Mouse (Mus musculus) liver, adult 2 months (tissue): ENCODE data around the gene Btc. TPM values are rescaled to one million over a fixed set of nuclear protein-coding genes. Genes with fewer than 3 reads are reported as not detected.
A peak's percentile ranks its signal among the peaks of the same experiment; 100 is the strongest.

ENCODE experiments used
- DNase-seq: peaks from one replicate; pipeline ENCODE4 v3.0.0-alpha.2; 2011; ENCODE audit warnings: low read depth, low spot score; ENCODE audit errors: extremely low read depth
- H3K27ac ChIP-seq: fragments of 200-500 bp; replicated peaks from 2 replicates; pipeline ENCODE4 v1.5.1; 2012; ENCODE audit warnings: low read depth, mild to moderate bottlenecking, control low read depth, inconsistent platforms, low read length; ENCODE audit not compliant: insufficient read depth
- H3K27me3 ChIP-seq: fragments of 200-500 bp; 2 replicates; pipeline ENCODE4 v1.6.1; 2012; ENCODE audit warnings: mild to moderate bottlenecking, moderate library complexity, low read length, inconsistent platforms; ENCODE audit not compliant: control insufficient read depth, insufficient read depth
- H3K36me3 ChIP-seq: fragments of 200-500 bp; 2 replicates; pipeline ENCODE4 v1.6.1; 2012; ENCODE audit warnings: low read length, inconsistent platforms; ENCODE audit not compliant: control insufficient read depth, insufficient read depth
- H3K4me1 ChIP-seq: fragments of 200-500 bp; 2 replicates; pipeline ENCODE4 v1.6.1; 2011; ENCODE audit warnings: low read length; ENCODE audit not compliant: control insufficient read depth, insufficient read depth
- H3K4me3 ChIP-seq: fragments of 200-500 bp; 2 replicates; pipeline ENCODE4 v1.5.1; 2011; ENCODE audit warnings: low read depth, mild to moderate bottlenecking, control low read depth, low read length, moderate library complexity; ENCODE audit not compliant: insufficient read depth
- H3K79me2 ChIP-seq: fragments of 200-500 bp; 2 replicates; pipeline ENCODE4 v1.6.1; 2012; ENCODE audit warnings: inconsistent platforms, mild to moderate bottlenecking, low read length, moderate library complexity; ENCODE audit not compliant: control insufficient read depth, insufficient read depth
- H3K9ac ChIP-seq: fragments of 200-500 bp; 2 replicates; pipeline ENCODE4 v1.6.1; 2012; ENCODE audit warnings: low read depth, mild to moderate bottlenecking, control low read depth, inconsistent platforms, low read length
- CTCF ChIP-seq: fragments of 200-500 bp; IDR thresholded peaks from 2 replicates; pipeline ENCODE4 v1.5.1; 2011; ENCODE audit warnings: low read depth, low read length, control low read depth
- POLR2A ChIP-seq: fragments of 200-500 bp; IDR thresholded peaks from 2 replicates; pipeline ENCODE4 v1.6.1; 2011; ENCODE audit warnings: low read length, control low read depth; ENCODE audit not compliant: insufficient read depth; ENCODE audit errors: extremely low read depth
- WGBS: fragments of 180-500 bp; shearing (Covaris S2); methylation state at CpG from one replicate; pipeline ENCODE4 v1.1.7; 2018; 5-methylcytosine and 5-hydroxymethylcytosine counted together
- polyA plus RNA-seq: library from polyadenylated mRNA; depleted of rRNA; stranded (reverse); fragments of >200 nt; gene quantifications from 2 replicates; pipeline ENCODE4 v1.2.3, GENCODE M21; 2012
- total RNA-seq: library from RNA; depleted of rRNA; stranded (reverse); fragments of >200 nt; gene quantifications from 2 replicates; pipeline ENCODE4 v1.2.3, GENCODE M21; 2014

Btc gene
- total and polyA plus RNA-seq, 2 experiments: 0.49 to 2.7 TPM

DNA sequence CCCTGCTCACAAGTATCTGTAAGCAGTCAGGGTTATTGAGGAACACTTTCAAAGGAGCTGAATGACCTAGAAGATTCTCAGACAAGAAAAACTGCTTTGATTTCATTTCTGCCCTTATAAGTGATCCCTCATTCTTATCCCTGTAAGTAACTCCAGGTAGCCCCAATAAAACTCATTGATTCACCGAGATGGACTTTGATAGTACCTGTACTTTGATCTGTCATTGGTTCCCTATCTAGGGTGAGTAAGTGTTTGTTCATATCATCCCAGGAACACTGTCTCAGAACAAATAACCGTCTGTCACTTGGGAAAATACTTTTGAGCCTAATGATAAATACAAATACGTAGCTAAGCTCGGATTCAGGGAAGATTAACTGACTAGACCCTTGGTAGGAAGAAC, 68.6 kb downstream of the Btc start:
- peak; percentile 91 for DNase-seq
- H3K4me3 ChIP-seq: no peak overlapping the region
- WGBS: 24% methylated on average over 4 of the region's 4 CpGs

DNA sequence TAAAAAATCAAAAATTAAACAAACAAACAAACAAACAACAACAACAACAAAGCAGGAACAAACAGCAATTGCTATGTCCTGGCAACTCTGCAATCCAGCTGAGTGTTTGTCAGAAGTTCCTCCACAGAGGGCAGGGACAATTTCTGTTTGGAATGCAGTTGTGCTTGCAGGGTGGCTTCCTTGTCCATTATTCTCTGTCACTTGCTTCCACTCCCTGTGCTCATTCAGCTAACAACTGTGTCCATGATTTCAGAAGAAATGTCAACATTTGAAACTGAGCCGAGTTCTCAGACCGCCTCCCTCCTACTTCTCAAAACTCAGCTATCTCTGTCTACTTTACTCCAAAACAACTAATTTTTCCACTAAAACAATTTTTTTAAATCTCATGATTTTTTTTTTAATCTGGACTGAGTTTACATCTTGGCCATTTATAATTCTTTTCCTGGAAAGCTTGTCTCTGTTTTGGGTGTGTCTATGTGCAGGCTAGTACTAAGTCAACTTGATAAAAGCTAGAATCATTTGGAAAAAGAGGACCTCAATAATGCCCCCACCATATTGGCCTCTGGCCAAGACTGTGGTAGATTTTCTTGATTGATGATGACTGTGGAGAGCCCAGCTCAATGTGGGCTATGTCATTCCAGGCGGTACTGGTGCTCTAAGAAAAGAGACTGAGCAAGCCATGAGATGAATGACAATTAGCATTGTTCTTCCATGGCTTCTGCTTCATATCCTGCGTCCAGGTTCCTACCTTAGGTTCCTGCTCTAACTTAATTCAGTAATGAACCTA, 70.5 kb downstream of the Btc start:
- no peak for TF ChIP-seq CTCF
- peaks cover 3% of the 10 kb centered on the region; the same call in 1 of the 2 replicates for H3K4me1 ChIP-seq
- H3K27me3 ChIP-seq: no peaks in the 10 kb centered on the region
- 69% methylated on average over 4 of the region's 4 CpGs for WGBS
- no peak overlapping the region for H3K4me3 ChIP-seq
- H3K9ac ChIP-seq: no peak overlapping the region
- no peaks in the 10 kb centered on the region for H3K36me3 ChIP-seq
- H3K27ac ChIP-seq: no peak overlapping the region
- DNase-seq: no peak
- H3K79me2 ChIP-seq: no peaks in the 10 kb centered on the region

More for the DNA sequence above, 68.6 kb downstream of the Btc start:
- TF ChIP-seq CTCF (no peak), POLR2A (no peak)
- Histone ChIP-seq H3K27ac (0 out of 2 replicates have a peak overlapping the region, but pooled peaks have one; percentile 17), H3K79me2 (no peaks in the 10 kb centered on the region), H3K36me3 (no peaks in the 10 kb centered on the region), H3K27me3 (no peaks in the 10 kb centered on the region), H3K9ac (no peak overlapping the region), H3K4me1 (peaks cover 3% of the 10 kb centered on the region; the same call in 1 of the 2 replicates)

DNA sequence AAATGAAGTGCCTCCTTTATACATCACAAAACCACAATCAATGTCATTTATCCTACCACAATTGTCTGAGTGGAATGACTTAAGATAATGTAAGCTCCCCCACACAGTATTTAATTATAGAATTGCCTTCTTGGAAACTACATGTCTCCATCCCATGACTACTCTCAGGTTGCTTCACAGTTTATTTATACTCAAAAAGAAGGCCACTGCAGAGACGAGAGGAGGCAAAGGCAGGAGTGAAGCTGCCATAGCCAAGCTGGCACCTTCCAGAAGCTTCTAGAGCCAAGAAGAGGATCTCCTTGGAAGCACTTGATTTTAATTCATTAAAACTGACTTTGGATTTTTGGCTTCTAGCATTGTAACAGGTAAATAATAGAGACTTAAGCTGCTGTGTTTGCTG, 81.0 kb downstream of the Btc start:
- no peak overlapping the region for H3K9ac ChIP-seq
- H3K4me1 ChIP-seq: no peaks in the 10 kb centered on the region
- H3K79me2 ChIP-seq: no peaks in the 10 kb centered on the region
- no peak overlapping the region for H3K27ac ChIP-seq
- H3K27me3 ChIP-seq: no peaks in the 10 kb centered on the region
- DNase-seq: no peak
- TF ChIP-seq CTCF (no peak), POLR2A (no peak)
- 74% methylated on average over 1 of the region's 1 CpGs for WGBS
- H3K4me3 ChIP-seq: no peak overlapping the region
- H3K36me3 ChIP-seq: no peaks in the 10 kb centered on the region

DNA sequence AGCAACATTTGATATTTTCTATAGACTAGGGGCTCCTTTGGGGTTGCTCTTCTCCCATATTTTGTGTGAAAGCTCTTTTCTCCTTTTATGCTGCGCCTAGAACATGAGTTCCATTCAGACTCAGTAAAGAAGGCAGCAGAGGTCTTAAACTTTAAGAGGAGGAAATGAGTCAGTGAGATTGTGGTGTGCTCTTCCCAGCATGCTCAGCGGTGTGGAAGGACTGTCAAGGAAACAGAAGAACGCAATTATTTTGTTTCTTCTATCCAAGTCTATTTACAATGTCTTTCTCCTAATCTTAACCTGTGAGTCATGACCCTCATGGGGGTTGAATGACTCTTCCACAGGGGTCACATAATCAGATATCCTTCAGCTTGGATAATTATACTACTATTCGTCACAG, 82.4 kb downstream of the Btc start:
- Histone ChIP-seq H3K27me3 (no peaks in the 10 kb centered on the region), H3K9ac (no peak overlapping the region), H3K4me1 (no peaks in the 10 kb centered on the region), H3K4me3 (no peak overlapping the region), H3K27ac (no peak overlapping the region), H3K79me2 (no peaks in the 10 kb centered on the region), H3K36me3 (no peaks in the 10 kb centered on the region)
- WGBS: 81% methylated on average over 4 of the region's 4 CpGs
- no peak for DNase-seq
- TF ChIP-seq POLR2A (no peak), CTCF (no peak)

DNA sequence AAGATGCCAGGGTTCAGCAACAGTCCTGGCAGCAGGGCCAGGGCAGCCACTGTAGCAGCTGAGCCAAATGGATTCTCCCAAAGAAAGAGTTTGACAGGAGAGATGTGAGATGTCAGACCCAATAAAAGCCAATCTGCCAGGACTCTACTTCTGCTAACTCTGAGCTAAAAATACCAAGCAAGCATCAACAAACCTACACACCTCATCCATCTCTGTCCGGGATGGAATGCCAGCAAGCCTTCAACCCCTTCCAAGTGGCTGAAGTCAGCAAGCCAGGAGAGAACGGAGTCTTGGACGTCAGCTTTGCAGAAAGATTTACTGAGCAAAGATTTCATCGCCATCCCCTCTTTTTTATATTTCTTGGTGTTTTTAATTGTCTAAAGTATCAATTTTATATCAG, 88.8 kb downstream of the Btc start:
- Histone ChIP-seq H3K36me3 (no peaks in the 10 kb centered on the region), H3K4me1 (no peaks in the 10 kb centered on the region), H3K79me2 (no peaks in the 10 kb centered on the region), H3K27me3 (no peaks in the 10 kb centered on the region), H3K27ac (no peak overlapping the region), H3K9ac (no peak overlapping the region), H3K4me3 (no peak overlapping the region)
- WGBS: 79% methylated on average over 4 of the region's 4 CpGs
- TF ChIP-seq CTCF: no peak
- TF ChIP-seq POLR2A: no peak
- DNase-seq: no peak

DNA sequence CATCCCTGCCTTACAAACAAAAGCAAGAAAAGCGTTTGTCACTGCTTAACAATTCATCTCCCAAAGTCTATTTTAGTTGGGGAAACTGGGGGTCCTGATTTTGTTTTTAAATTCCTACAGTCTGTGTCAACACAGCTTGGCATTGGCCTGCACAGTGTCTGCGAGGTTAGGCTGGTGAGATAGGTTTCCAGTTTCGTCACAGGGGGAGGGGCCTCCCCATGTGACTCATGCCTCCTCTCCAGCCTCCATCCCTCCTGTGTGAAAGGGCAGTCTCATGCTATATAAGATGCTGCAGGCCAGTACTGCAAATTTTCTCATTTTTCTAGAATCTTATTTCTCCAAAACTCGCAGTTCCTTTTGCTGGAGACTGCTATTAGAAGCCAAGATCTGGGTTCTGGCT, 91.0 kb downstream of the Btc start:
- Histone ChIP-seq H3K9ac (no peak overlapping the region), H3K79me2 (no peaks in the 10 kb centered on the region), H3K4me1 (no peaks in the 10 kb centered on the region; the same call in 1 of the 2 replicates), H3K4me3 (no peak overlapping the region), H3K27me3 (no peaks in the 10 kb centered on the region), H3K36me3 (no peaks in the 10 kb centered on the region), H3K27ac (no peak overlapping the region)
- whole genome bisulfite sequencing: 37% methylated on average over 4 of the region's 4 CpGs
- DNase-seq: no peak
- TF ChIP-seq CTCF (no peak), POLR2A (no peak)
